Mouse (Mus musculus): ENCODE data around the gene Arhgap15.

DNA sequence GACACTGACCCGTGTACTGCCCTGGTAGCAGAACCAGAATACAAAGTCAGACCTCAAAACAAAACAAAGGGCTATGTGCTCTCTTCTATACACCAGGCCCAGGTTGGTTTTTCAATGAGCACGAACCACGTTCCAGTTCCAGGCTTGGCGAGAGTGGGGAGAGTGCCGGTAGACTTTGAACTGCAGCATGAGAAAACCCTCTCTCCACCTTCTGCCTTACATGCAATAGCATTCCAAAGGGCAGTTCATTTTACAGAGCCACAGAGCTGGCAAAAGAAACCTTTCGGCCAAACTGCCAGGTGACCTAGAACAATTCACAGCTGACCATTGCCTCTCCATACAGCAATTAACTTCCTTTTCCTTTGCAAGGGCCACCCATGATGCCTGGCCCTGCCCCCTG, 353.7 kb downstream of the Arhgap15 start:
- TF ChIP-seq MAFK (IDR thresholded peaks at IDR 0.05; ENCODE audit: insufficient read depth, low read depth, low read length) (no peak), HCFC1 (IDR thresholded peaks at IDR 0.05; ENCODE audit: borderline replicate concordance, insufficient read depth, low read length) (no peak), ZC3H11A (IDR thresholded peaks at IDR 0.05; ENCODE audit: borderline replicate concordance, low read depth, low read length) (no peak)
